Mouse (Mus musculus) T-helper 17 cell (primary cell): ENCODE data around the gene Matk.

ENCODE experiments used
- in situ Hi-C, 2 experiments: fragments of 300-600 bp; cut with MboI, MseI; formaldehyde crosslinking; loops; 1 replicate in 1 of 2; 2 replicates in 1 of 2; pipeline ENCODE4 v1.15.1; 2025; ENCODE audit warnings: high pct_unique_total_duplicates in 2 of 2

Matk gene

DNA sequence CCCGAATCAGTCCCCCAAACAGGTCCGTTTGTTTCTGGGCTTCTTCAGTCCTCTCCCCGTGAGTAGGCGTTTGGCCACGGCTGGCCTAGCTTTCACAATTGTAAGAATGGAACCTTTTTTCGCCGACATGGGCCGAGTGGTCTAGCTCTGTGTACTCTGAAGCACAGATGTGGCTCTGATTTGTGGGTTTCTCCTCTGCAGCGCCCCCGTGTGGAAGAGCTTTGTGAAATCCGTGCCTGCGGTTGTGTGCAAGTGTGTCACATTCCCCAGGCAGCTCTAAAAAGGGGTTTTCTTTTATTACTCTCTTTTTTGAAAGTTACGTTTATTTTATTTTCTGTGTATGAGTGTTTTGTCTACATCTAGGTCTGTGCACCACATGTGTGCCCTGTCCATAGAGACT lies 11.9 kb upstream of the Matk start:
- in situ Hi-C loops: no loop called here

DNA sequence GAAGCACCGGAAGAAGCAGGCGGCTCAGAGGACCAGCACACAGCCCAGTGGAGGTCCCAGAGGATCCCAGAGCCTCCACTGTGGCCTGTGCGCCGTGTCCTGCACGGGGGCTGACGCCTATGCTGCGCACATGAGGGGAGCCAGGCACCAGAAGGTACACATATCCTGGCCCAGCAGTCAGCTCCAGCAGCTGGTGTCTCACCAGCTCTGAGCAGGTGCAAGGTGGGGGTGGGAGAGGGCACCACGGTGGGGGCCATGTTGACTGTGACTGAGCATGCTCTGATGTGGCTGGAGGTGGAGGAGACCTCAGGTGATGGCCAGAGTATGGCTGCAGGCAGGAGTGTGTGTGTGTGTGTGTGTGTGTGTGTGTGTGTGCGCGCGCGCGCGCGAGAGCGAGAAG lies 10.7 kb upstream of the Matk start:
- in situ Hi-C loops: no loop called here

DNA sequence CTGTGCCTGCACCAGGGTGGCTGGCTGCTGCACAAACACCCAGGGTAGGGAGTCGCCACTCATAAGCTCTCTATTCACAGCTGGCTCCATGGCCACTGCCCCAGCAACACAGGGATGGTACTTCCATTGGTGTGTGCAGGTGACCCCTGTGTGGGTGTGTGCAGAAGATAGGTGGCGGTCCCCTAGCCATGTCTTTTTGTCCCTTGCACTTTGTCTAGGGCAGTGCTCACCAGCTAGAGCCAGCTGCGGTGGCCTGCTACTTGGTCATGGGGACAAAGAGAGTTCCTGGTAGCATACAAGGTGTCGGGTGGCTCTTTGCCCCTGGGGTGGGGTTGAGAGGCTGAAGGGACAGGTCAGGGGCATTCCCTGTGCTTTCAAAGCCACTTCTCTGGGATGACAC lies 8.6 kb upstream of the Matk start:
- in situ Hi-C loops: no loop called here

GRCm38 (mm10) chr10:81244595-81244994 lies 8.1 kb upstream of the Matk start:
- in situ Hi-C loops: no loop called here

DNA sequence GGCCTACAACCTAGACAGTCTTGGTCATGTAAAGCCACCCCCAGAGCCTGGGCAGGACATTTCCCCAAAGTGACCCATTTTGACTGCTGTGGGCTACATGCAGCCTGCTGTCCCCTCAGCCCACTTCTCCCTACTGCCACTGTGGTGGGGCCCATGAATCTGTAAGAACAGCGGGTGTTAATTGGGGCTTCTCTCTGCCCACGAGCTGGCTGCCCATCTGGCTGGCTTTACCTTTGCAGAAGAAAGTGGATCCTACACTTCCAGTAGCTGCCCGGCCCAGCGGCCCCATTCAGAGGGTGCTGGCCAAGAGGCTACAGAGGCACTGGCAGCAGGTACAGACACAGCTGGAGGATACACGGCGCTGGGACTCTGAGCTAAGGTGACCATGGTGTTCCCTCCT lies 7.6 kb upstream of the Matk start:
- in situ Hi-C loops: loop anchor here in 1 of 2 experiments (5.0 kb wide), 1 partner anchor 38 kb away; no protein-coding TSS in a partner anchor

DNA sequence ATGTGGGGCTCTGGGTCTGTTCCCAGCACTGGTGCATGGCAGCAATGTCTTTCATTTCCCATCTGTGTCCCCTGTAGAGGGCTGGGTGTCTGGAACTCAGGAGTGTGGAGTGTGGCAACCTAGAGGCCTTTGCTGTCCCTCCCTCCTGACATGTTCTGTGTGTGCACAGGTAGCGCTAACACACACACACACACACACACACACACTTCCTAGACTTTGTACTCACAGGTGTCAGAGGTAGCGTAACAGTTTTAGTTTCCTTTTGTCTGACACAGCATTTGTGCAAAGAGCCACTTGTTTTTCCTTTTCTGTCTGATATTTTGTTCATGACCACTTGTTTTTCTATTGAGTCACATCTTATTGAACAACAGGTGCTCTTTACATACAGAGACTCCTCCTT lies 4.9 kb upstream of the Matk start:
- in situ Hi-C loops: loop anchor here in 1 of 2 experiments (5.0 kb wide), 1 partner anchor 41 kb away; no protein-coding TSS in a partner anchor

DNA sequence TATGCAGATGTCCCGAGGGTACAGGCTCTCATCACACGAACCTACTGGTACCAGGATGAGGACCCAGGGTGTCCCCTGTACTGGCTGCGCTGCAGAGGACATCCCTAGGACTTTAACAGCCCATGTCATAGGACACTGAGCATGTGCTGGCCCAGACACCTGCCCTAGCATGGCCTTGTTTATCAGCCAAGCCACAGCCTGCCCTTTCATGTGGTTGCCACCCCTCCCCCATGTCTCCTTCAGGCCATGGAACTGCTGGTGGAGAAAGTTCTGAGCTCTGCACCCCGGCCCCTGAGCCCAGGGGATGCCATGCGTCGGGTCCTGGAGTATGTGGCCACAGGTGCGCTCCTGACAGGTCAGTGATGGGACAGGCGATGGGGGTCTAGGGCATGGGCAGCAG lies 3.3 kb upstream of the Matk start:
- in situ Hi-C loops: loop anchor here in 1 of 2 experiments (5.0 kb wide), 1 partner anchor 42 kb away; no protein-coding TSS in a partner anchor

- in situ Hi-C loops: no loop called here
These were observed 2.2 kb downstream of the Matk start for GRCm38 (mm10) chr10:81254886-81255285.

DNA sequence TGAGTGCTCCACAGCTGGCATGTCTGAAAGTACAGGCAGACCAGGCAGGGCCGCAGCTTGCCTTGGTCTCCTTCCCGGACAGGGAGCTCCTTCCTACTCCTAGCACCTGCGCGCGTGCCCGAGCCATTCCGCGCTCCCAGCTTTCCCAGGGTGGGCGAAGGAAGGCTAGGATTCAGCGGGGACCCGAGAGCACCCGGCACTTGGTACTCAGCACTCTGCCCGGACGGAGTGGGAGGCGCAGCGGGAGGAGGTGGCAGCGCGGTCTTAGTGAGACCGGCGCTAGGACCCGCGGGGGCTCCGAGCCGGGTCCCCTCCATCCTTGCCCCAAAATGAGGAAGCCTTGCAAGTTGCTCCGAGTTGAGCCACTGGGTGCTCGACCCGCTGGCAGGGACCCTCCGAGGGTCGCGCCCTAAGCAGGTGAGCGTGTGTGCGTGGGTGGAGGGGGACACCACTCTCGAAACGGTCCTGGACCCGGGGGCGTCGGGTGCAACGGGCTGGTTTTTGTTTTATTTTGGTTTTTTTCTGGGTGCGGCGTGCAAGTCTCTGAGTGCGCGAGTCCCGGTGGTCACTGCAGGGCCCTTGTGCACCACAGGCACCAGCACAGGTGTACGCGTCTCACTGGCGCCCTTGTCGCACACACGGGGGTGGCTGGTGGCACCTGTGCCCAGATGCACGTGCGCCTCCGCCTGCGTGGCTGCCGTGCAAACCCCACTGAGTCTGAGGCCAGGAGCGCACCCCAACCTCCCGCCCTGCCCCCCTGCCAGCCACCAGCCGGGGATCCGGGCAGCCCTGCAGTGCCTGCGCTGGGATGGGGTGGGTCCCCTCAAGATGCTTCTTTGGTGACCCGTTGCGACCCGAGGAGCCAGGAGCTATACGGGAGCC lies 4.7 kb downstream of the Matk start:
- in situ Hi-C loops: no loop called here

GRCm38 (mm10) chr10:81259225-81259884 lies 6.6 kb downstream of the Matk start:
- in situ Hi-C loops: no loop called here

GRCm38 (mm10) chr10:81261025-81261424 lies 8.3 kb downstream of the Matk start:
- in situ Hi-C loops: no loop called here

DNA sequence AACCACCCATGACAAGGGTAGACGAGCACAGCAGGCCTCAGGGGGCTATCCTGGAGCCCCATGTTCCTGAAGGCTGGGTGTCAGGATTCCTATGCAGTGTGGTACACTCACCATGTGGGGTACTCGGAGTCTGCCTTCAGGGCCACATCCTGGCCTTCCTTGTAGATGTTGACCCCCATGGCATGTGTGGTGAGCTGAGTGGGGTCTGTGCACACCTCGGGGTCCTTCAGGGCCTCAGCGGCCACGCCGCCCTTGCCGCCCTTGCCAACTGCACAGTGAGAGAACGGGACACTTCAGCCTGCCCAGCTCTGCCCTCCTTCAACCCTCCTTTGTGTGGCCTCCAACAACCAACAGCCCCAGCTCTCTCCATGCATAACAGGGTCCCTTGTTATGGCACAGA lies 12.8 kb downstream of the Matk start:
- in situ Hi-C loops: no loop called here

DNA sequence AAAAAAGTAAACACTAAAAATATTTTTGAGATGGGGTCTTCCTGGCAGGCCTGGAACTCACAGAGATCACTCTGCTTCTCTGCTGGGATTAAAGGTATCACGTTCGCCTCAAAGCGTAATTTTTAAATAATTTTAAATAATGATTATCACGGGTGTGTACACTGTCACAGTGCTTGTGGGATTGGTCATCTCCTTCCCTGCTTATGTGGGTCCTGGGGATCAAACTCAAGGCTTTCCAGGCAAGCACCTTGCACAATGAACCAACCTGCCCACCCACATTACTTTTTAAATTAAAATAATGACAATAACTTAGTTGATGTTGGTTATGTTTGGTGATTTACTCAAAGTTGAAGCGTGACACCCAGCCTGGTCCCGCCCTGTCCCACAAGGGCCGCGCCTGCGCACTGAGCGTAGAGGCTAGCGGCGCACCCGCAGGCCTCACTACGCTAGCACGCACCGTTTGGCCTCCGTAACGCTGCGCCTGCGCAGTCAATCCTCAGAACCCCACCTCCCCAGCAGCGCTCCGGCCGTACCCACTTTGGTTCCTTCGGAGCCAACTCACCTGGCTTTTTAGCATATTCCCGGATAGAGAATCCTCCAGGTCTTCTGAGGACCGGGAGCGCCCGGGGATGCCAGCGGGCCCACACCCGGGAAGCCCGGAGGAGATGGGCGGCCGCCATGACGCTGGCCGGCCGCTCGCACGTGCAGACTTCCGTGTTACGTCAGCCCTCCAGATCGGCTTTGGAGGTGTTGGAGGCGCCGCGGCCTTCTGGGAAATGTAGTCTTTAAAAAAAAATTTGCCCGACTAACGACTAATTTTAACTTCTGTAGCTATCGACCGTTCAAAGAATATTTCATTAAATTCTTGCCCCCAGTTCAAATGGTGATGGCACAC lies 13.7 kb downstream of the Matk start, which contains the start of the genes Mrpl54 and Apba3:
Gene Mrpl54, minus strand, starts transcription at position 724 of the 895 bp plus-strand sequence.
Gene Apba3, plus strand, starts transcription at position 750 of the 895 bp plus-strand sequence.
- in situ Hi-C loops: no loop called here

- in situ Hi-C loops: no loop called here
These were observed 15.3 kb downstream of the Matk start for GRCm38 (mm10) chr10:81268056-81268455.

- in situ Hi-C loops: no loop called here
These were observed 16.1 kb downstream of the Matk start for GRCm38 (mm10) chr10:81268643-81269412.

- in situ Hi-C loops: no loop called here
These were observed 19.6 kb downstream of the Matk start for GRCm38 (mm10) chr10:81272356-81272755.

DNA sequence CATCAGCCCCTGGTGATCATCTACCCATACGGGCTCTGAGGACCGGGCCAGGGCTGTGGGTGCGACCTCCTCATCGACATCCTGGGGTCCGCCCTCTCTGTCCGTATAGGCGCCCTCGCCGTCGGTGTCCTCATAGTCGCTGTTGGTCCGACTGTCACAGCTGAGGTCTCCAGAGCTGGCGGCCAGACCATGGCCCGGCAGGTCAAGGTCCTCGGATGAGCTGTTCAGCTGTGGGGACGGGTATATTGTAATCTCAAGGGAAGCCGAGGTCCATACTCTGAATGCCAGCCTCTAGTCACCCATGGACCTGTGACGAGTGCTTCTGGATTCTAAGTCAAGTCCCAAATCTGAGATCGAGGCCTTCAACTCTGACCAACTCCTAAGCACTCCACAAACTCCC lies 21.1 kb downstream of the Matk start:
- in situ Hi-C loops: no loop called here

DNA sequence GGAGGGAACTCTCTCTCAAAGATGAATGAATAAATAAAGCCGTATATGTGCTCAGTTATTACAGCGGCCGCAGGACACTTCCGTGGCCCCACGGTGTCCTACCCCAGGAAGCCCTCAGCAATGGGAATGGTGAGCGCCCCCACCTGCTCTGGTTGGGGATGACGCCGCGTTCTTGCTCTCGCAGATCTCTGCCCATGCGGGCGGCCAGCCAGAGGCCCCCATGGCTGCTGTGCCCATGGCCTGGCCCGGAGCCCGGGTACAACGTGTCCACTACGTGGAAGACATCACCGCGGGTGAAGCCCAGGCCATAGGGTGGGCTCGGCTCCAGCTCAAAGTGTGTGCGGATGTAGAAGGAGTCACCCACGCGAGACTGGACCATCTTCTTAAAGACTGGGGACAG lies 24.9 kb downstream of the Matk start:
- in situ Hi-C loops: no loop called here

DNA sequence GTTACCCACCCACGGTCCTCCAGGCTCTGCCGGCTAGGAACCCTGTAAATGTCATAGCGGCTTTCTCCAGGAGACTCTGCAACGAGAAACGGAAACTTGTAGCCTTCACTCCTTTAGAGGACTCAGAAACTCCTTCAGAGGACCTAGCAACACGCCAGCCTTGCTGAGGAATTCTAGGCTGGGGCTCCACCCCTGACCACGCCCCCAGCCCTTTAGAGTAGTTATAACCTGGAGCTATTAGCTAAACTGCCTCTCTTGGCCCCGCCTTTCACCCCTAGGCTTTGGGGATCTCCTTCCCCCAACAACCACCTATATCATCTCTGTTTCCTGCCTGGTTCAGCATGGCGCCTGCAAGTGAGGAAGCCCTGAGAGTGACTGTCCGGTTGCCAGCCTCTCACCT lies 26.8 kb downstream of the Matk start:
- in situ Hi-C loops: no loop called here

DNA sequence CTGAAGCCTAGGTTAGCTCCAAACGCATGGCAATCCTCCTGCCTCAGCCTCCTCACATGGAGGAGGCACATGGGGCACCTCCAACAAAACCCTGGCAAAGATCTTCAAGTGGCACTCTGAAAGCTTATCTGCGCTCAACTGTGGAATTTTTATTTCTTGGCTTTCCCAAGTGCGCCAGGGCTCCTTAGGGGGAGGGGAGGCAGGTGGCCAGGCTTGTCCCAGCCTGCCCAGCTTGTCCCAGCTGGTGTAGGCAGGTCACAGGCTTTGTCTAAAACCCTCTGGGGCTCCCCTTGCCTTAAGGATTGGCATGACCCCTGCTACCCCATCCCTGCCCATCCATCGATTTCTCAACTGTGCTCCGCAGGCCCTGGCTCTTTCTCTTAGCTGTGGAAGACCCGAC lies 31.5 kb downstream of the Matk start:
- in situ Hi-C loops: loop anchor here (10.0 kb wide), 1 partner anchor 61 kb away; the partner anchor contains the start of gene Gipc3 (in 2 of the 2)

DNA sequence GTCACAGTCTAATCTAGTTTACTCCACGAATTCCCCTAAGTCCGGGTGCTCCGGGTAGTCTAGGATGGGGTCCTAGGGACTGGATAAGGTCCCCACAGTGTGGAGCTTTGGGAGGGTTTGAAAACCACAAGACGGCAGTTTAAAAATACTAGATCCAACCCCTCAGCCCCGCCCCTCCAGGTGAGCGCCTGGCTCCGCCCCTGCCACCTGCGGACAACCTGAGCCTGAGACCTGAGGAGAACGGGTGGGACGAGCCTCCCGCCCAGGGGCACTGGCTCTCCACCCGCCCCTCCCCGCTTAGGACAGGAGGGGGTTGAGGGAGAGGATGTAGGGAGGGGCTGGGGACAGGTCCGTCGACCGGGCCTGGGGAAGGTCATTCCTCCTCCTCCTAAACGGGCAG lies 32.0 kb downstream of the Matk start:
- in situ Hi-C loops: loop anchor here (5.0 to 10.0 kb wide), 2 partner anchors 38 to 60 kb away; partner anchors contain the start of genes Gipc3 (in 2 of the 2) and Cactin (in 1 of the 2)
